Mouse (Mus musculus): ENCODE measurements around the gene Dsn1.

DNA sequence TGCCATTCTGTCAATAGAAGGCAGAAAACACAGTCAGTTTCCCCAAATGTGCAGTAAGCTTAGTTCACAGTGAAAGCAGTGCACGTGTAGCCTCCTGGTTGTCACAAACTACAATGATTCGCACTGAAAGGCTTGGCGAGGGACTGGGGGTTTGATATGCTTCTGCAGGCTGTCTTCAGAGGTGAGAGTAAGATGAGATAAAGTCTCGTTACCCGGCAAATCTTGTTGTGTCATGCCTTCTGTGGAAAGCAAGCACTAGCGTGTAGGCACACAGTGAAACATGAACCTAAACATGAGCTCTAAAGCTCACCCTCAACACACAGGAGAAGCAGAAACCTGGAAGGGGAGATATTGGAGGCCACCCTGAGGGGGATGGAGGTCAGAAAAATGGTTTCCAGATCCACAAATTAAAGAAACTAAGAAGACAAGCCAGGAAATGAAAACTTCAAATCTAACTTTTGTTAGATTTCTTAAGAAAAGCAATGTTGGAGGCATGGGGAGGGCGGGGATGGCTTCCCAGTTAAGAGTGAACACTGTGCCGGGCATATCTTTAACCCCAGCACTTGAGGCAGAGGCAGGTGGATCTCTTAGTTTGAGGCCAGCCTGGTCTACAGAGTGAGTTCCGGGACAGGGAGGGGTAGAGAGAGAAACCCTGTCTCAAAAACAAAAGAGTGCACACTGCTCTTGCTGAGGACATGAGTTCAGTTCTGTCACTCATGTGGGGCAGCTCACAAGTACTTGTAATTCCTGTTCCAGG is 48.3 kb downstream of the Dsn1 start:
- TF ChIP-seq CTCF (IDR thresholded peaks at IDR 0.05; ENCODE audit: borderline replicate concordance, extremely low read depth, insufficient read depth, insufficient read length), result no peak
- TF ChIP-seq POLR2A (IDR thresholded peaks at IDR 0.05; ENCODE audit: borderline replicate concordance, extremely low read depth, insufficient read depth, insufficient read length, poor library complexity, severe bottlenecking), result no peak

Data from brain, embryonic 14.5 days (tissue).